Mouse (Mus musculus) kidney, adult 2 months (tissue): ENCODE measurements around the gene Klhl12.
"Not testable (repeated sequence)": the region's sequence is repeated elsewhere in the genome, so short reads cannot be mapped to it uniquely, and the experiment has no call there.

Source experiments
- CTCF ChIP-seq: fragments of 200-500 bp; conservative IDR thresholded peaks from 2 replicates; pipeline ENCODE4 v1.5.1; 2011; ENCODE audit warnings: low read depth, mild to moderate bottlenecking, control low read depth, low read length, moderate library complexity, mixed read lengths; ENCODE audit not compliant: insufficient read depth, insufficient read length
- POLR2A ChIP-seq: fragments of 200-500 bp; IDR thresholded peaks from one replicate; pipeline ENCODE4 v1.6.1; 2011; ENCODE audit warnings: low read depth, low read length, control low read depth

DNA sequence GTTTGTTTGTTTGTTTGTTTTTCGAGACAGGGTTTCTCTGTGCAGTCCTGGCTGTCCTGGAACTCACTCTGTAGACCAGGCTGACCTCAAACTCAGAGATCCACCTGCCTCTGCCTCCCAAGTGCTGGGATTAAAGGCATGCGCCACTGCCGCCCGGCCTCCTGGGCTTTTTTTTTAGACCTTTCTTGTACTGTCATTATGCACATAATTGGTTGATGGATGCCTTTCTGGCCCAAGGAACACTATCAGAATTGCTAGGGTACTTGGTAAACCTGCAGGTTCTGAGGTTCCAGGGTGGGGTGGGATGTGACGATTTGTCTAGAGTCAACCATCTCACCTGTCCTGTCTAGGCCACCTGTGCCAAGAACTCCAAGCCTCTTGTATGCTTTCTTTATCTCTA lies 63.9 kb downstream of the Klhl12 start:
- TF ChIP-seq POLR2A, CTCF: not testable (repeated sequence)
